ENCODE assay signal across 15 mouse cellular contexts in genomic region chr17:88284477-88284876, GRCm38 (mm10).
"Had no signal": no experiment of that assay in that cellular context is flagged by ENCODE, and none has a peak within 500 bp of the region (broad histone marks: within the 10 kb centered on the region; RNA-seq: fewer than 3 reads in every experiment).

No protein-coding gene starts in this region.

- H3K9ac ChIP-seq: intestine, embryonic 15.5 days; kidney, embryonic 15.5 days; limb, embryonic 15.5 days; liver, embryonic 14.5 days; midbrain, embryonic 15.5 days; neural tube, embryonic 13.5 days had no signal

- H3K36me3 ChIP-seq: intestine, embryonic 15.5 days; kidney, embryonic 15.5 days; limb, embryonic 15.5 days; midbrain, embryonic 15.5 days; neural tube, embryonic 13.5 days had no signal

- ATAC-seq: intestine, embryonic 15.5 days; midbrain, embryonic 15.5 days had no signal

- DNase-seq: kidney, adult 2 months; kidney, postnatal 14 days; lung, adult 18-20 months; lung, postnatal 36 days; right cerebral cortex, postnatal 25 days; thymus, postnatal 14 days had no signal

- H3K4me2 ChIP-seq: intestine, embryonic 15.5 days; kidney, embryonic 15.5 days; limb, embryonic 15.5 days; midbrain, embryonic 11.5 days; midbrain, embryonic 15.5 days; neural tube, embryonic 13.5 days had no signal

- H3K4me3 ChIP-seq: intestine, embryonic 15.5 days; kidney, embryonic 15.5 days; limb, embryonic 15.5 days; megakaryocyte, embryonic 14.5 days; midbrain, embryonic 15.5 days; neural tube, embryonic 13.5 days had no signal

- H3K4me1 ChIP-seq: intestine, embryonic 15.5 days; kidney, embryonic 15.5 days; limb, embryonic 15.5 days; megakaryocyte, embryonic 14.5 days; midbrain, embryonic 15.5 days; neural tube, embryonic 13.5 days had no signal

- H3K27ac ChIP-seq: intestine, embryonic 15.5 days; kidney, embryonic 15.5 days; limb, embryonic 15.5 days; liver, embryonic 14.5 days; midbrain, embryonic 15.5 days; neural tube, embryonic 13.5 days; stomach, postnatal 0 days had no signal

- H3K9me3 ChIP-seq: kidney, embryonic 15.5 days; limb, embryonic 15.5 days had no signal

- H3K27me3 ChIP-seq: intestine, embryonic 15.5 days; kidney, embryonic 15.5 days; limb, embryonic 15.5 days; megakaryocyte, embryonic 14.5 days; midbrain, embryonic 15.5 days; neural tube, embryonic 13.5 days had no signal
